In the genomic region with DNA sequence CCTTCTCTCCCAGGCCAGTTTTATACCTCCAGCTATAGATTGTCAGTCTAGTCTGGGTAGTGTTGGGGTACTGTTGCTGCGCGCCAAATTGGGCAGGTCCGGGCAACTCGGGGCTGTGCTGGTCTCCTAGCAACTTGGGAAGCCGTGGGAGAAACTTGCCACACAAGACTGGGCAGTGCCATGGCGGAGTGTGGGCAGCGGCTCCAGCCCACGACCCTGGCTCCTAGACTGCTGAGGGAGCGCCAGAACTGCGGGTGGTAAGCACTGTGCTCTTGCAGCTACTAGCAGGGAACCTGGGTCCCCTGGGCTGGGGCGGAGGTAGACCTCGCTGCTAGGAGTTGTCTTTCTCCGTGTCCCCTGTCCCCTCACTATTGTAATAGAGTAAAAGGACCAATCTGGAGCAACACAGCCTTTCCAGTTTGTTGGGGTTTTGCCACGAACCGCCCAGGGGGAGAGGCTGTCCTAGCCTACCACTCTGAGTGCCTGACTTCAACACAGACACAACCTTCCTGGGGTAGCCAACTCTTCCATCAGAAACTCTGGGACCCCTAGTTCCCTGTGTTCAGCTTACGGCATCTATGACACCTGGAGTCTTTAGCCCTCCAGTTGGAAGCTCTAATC, we compare ENCODE assay signal across 11 mouse cellular contexts. TPM values are rescaled to one million over a fixed set of nuclear protein-coding genes. Genes with fewer than 3 reads are reported as not detected.
DNase-seq lines count a peak whose midpoint lies in the region; ATAC-seq lines count a peak whose summit lies in the region.
"Had no signal": no experiment of that assay in that cellular context is flagged by ENCODE, and none has a peak within 500 bp of the region (broad histone marks: within the 10 kb centered on the region; RNA-seq: fewer than 3 reads in every experiment).

A gene (plus strand): TSS at position 179 of the 621 bp plus-strand sequence.

- no peaks in the 10 kb centered on the region for H3K9me3 ChIP-seq in kidney, embryonic 14.5 days (ENCODE audit: control insufficient read depth, low read length)
- H3K9me3 ChIP-seq: G1E had no signal

- no peaks in the 10 kb centered on the region for H3K36me3 ChIP-seq in kidney, embryonic 14.5 days (ENCODE audit: control insufficient read depth, insufficient read depth, low read length)
- H3K36me3 ChIP-seq: G1E had no signal

- ATAC-seq in kidney, embryonic 14.5 days (ENCODE audit: low FRiP score, low TSS enrichment), result no peak
- peak; percentile 39; the same call in 1 of the 2 replicates for ATAC-seq in common myeloid progenitor, adult 5-6 weeks (replicated peaks; ENCODE audit: low read depth, poor library complexity, severe bottlenecking)
- peak; percentile 48; the same call in 1 of the 2 replicates for ATAC-seq in megakaryocyte progenitor cell, adult 5-6 weeks (replicated peaks; ENCODE audit: poor library complexity)
- ATAC-seq in activated CD4-positive, CD25-positive, alpha-beta regulatory T cell, adult 4 months, result no peak

- H3K27ac ChIP-seq in kidney, embryonic 14.5 days (ENCODE audit: low read depth, low read length), result no peak within 1 kb of the TSS
- H3K27ac ChIP-seq: macrophage had no signal

- no peaks in the 10 kb centered on the region for H3K4me1 ChIP-seq in kidney, embryonic 14.5 days (ENCODE audit: control insufficient read depth, insufficient read depth, low read length)

- no peak within 1 kb of the TSS for H3K4me3 ChIP-seq in kidney, embryonic 14.5 days (ENCODE audit: low read length)

- 79% methylated on average over 16 of the region's 16 CpGs for WGBS in kidney, embryonic 14.5 days

- no peak within 1 kb of the TSS for H3K4me2 ChIP-seq in kidney, embryonic 14.5 days (replicated peaks; ENCODE audit: low read depth, low read length)

- DNase-seq in kidney, adult 11 months, result peak; percentile 9
- DNase-seq in kidney, postnatal 14 days, result peak; percentile 37
- DNase-seq in embryo, embryonic 9.5 days (ENCODE audit: extremely low spot score), result no peak
- DNase-seq in gastrocnemius, postnatal 4 days (ENCODE audit: low spot score in 2 of 2), result no peak

- H3K27me3 ChIP-seq in kidney, embryonic 14.5 days (ENCODE audit: control insufficient read depth, insufficient read depth, low read length), result no peaks in the 10 kb centered on the region

- H3K9ac ChIP-seq in kidney, embryonic 14.5 days (ENCODE audit: low read depth, low read length), result no peak within 1 kb of the TSS

RNA-seq across cellular contexts. Expression of the gene that starts here (rescaled TPM):
- not detected in 2 replicates for polyA plus RNA-seq in kidney, embryonic 14.5 days (2014; fragmentation: Nextera tagmentation; extraction: Ambion mirVana)
- not detected in 2 replicates for total RNA-seq in common myeloid progenitor, adult 5-6 weeks (2017)
- not detected in 2 replicates for total RNA-seq in megakaryocyte progenitor cell, adult 5-6 weeks (2015)
- total RNA-seq in megakaryocyte progenitor cell, adult 5-6 weeks (2017), result not detected in 2 replicates
- polyA plus RNA-seq in activated CD4-positive, CD25-positive, alpha-beta regulatory T cell, adult 4 months (2017; shearing (Covaris generic)), result not detected
- total RNA-seq in gastrocnemius, postnatal 4 days (2021), result not detected
- total RNA-seq: heart, postnatal 25 days had no signal
- polyA plus RNA-seq: G1E, macrophage had no signal

Comparison
In these comparisons a context has a peak if more than half of its experiments do, and no peak if none do; other contexts are left out.
1. Peak in ATAC-seq in common myeloid progenitor, adult 5-6 weeks; RNA of the gene not detected or under 1 TPM.
2. Peak in ATAC-seq in megakaryocyte progenitor cell, adult 5-6 weeks; RNA of the gene not detected or under 1 TPM.
3. DNase-seq: peak in kidney, adult 11 months (single experiment) and kidney, postnatal 14 days (single experiment); none in embryo, embryonic 9.5 days (single experiment) and gastrocnemius, postnatal 4 days (0 of 2).